Mouse (Mus musculus) MEL (cell line): ENCODE measurements around the gene Myef2. TPM values are rescaled to one million over a fixed set of nuclear protein-coding genes. Genes with fewer than 3 reads are reported as not detected.

Experiments used
- DNase-seq: peaks from one replicate; pipeline ENCODE4 v3.0.0; 2011; ENCODE audit warnings: low read depth, low spot score
- H3K27ac ChIP-seq: 2 replicates; pipeline ENCODE4 v1.5.1; 2012; ENCODE audit warnings: low read depth, mild to moderate bottlenecking, control low read depth, low read length, moderate library complexity; ENCODE audit not compliant: control insufficient read depth
- H3K27me3 ChIP-seq, 2 experiments: fragments of 150-350 bp in 1 of 2; sonication (generic) in 1 of 2; 2 replicates each; pipeline ENCODE4 v1.6.1; 2012; ENCODE audit warnings: low read length in 2 of 2, mild to moderate bottlenecking in 2 of 2, improper control_type of control experiment in 1 of 2, moderate library complexity in 1 of 2; ENCODE audit not compliant: insufficient read depth in 2 of 2, control insufficient read depth in 1 of 2
- H3K36me3 ChIP-seq, 2 experiments: 2 replicates each; pipeline ENCODE4 v1.6.1; 2012 to 2014; ENCODE audit warnings: low read length in 2 of 2, improper control_type of control experiment in 1 of 2, inconsistent platforms in 1 of 2, mild to moderate bottlenecking in 1 of 2; ENCODE audit not compliant: insufficient read depth in 2 of 2, control insufficient read depth in 1 of 2
- H3K4me1 ChIP-seq, 2 experiments: fragments of 150-350 bp in 1 of 2; sonication (generic) in 1 of 2; 2 replicates each; pipeline ENCODE4 v1.6.1; 2012; ENCODE audit warnings: low read length in 2 of 2, improper control_type of control experiment in 1 of 2, mild to moderate bottlenecking in 1 of 2; ENCODE audit not compliant: insufficient read depth in 2 of 2, control insufficient read depth in 1 of 2
- H3K4me3 ChIP-seq, 2 experiments: fragments of 150-350 bp in 1 of 2; sonication (generic) in 1 of 2; 2 replicates each; pipeline ENCODE4 v1.5.1; 2012; ENCODE audit warnings: low read depth in 2 of 2, low read length in 2 of 2, mild to moderate bottlenecking in 2 of 2, moderate library complexity in 2 of 2, control low read depth in 1 of 2, improper control_type of control experiment in 1 of 2; ENCODE audit not compliant: control insufficient read depth in 1 of 2, insufficient read depth in 1 of 2
- H3K79me2 ChIP-seq: 2 replicates; pipeline ENCODE4 v1.6.1; 2012; ENCODE audit warnings: mild to moderate bottlenecking, low read length, moderate library complexity; ENCODE audit not compliant: control insufficient read depth, poor library complexity, insufficient read depth
- H3K9ac ChIP-seq: 2 replicates; pipeline ENCODE4 v1.6.1; 2012; ENCODE audit warnings: low read depth, mild to moderate bottlenecking, control low read depth, low read length, moderate library complexity; ENCODE audit not compliant: control insufficient read depth, poor library complexity, severe bottlenecking
- H3K9me3 ChIP-seq: fragments of 150-350 bp; sonication (generic); replicated peaks from 2 replicates; pipeline ENCODE4 v1.6.1; 2012; ENCODE audit warnings: mild to moderate bottlenecking, low read length, improper control_type of control experiment, moderate library complexity; ENCODE audit not compliant: insufficient read depth
- BHLHE40 ChIP-seq: IDR thresholded peaks from 2 replicates; pipeline ENCODE4 v1.6.1; 2012; ENCODE audit warnings: low read depth, mild to moderate bottlenecking, inconsistent platforms, low read length, improper control_type of control experiment, borderline replicate concordance
- CHD1 ChIP-seq: IDR thresholded peaks from 2 replicates; pipeline ENCODE4 v1.6.1; 2012; ENCODE audit warnings: low read depth, mild to moderate bottlenecking, inconsistent platforms, low read length, improper control_type of control experiment
- CTCF ChIP-seq, 3 experiments: IDR thresholded peaks in 2 of 3; conservative IDR thresholded peaks in 1 of 3; 2 replicates each; pipeline ENCODE4 v1.5.1; 2011 to 2012; ENCODE audit warnings: low read length in 3 of 3, low read depth in 2 of 3, mild to moderate bottlenecking in 2 of 3, improper control_type of control experiment in 1 of 3, inconsistent platforms in 1 of 3, mixed read lengths in 1 of 3, moderate library complexity in 1 of 3; ENCODE audit not compliant: control insufficient read depth in 1 of 3, insufficient read depth in 1 of 3, poor library complexity in 1 of 3, severe bottlenecking in 1 of 3
- E2F4 ChIP-seq: IDR thresholded peaks from 2 replicates; pipeline ENCODE4 v1.6.1; 2011; ENCODE audit warnings: low read depth, low read length, improper control_type of control experiment, borderline replicate concordance
- ELF1 ChIP-seq: IDR thresholded peaks from 2 replicates; pipeline ENCODE4 v1.6.1; 2014; ENCODE audit warnings: low read depth, mild to moderate bottlenecking, inconsistent platforms, low read length, improper control_type of control experiment, moderate library complexity
- ETS1 ChIP-seq: IDR thresholded peaks from 2 replicates; pipeline ENCODE4 v1.6.1; 2012; ENCODE audit warnings: low read depth, mild to moderate bottlenecking, inconsistent platforms, low read length, improper control_type of control experiment, moderate library complexity
- GATA1 ChIP-seq: IDR thresholded peaks from 2 replicates; pipeline ENCODE4 v1.6.1; 2011; ENCODE audit warnings: low read depth, low read length, improper control_type of control experiment
- JUND ChIP-seq: IDR thresholded peaks from 2 replicates; pipeline ENCODE4 v1.6.1; 2011; ENCODE audit warnings: low read depth, mild to moderate bottlenecking, improper control_type of control experiment, low read length
- MAFK ChIP-seq: IDR thresholded peaks from 2 replicates; pipeline ENCODE4 v1.6.1; 2011; ENCODE audit warnings: low read depth, mild to moderate bottlenecking, low read length, improper control_type of control experiment, borderline replicate concordance
- MAX ChIP-seq: IDR thresholded peaks from 2 replicates; pipeline ENCODE4 v1.6.1; 2011; ENCODE audit warnings: low read length, improper control_type of control experiment
- MEF2A ChIP-seq: IDR thresholded peaks from 2 replicates; pipeline ENCODE4 v1.6.1; 2014; ENCODE audit warnings: low read depth, mild to moderate bottlenecking, inconsistent platforms, low read length, improper control_type of control experiment; ENCODE audit not compliant: poor library complexity, insufficient replicate concordance, severe bottlenecking; ENCODE audit errors: extremely low read depth
- MXI1 ChIP-seq: IDR thresholded peaks from 2 replicates; pipeline ENCODE4 v1.6.1; 2011; ENCODE audit warnings: mild to moderate bottlenecking, low read depth, low read length, improper control_type of control experiment
- MYB ChIP-seq: IDR thresholded peaks from 2 replicates; pipeline ENCODE4 v1.6.1; 2011; ENCODE audit warnings: mild to moderate bottlenecking, low read depth, low read length, improper control_type of control experiment
- NELFE ChIP-seq: IDR thresholded peaks from 2 replicates; pipeline ENCODE4 v1.6.1; 2011; ENCODE audit warnings: low read depth, low read length, improper control_type of control experiment
- NRF1 ChIP-seq: IDR thresholded peaks from 2 replicates; pipeline ENCODE4 v1.6.1; 2014; ENCODE audit warnings: low read depth, mild to moderate bottlenecking, inconsistent platforms, low read length, improper control_type of control experiment, moderate library complexity; ENCODE audit not compliant: poor library complexity, insufficient read depth, severe bottlenecking
- POLR2A ChIP-seq, 2 experiments: IDR thresholded peaks; 2 replicates each; pipeline ENCODE4 v1.6.1; 2011 to 2012; ENCODE audit warnings: low read length in 2 of 2, mild to moderate bottlenecking in 2 of 2, control low read depth in 1 of 2, improper control_type of control experiment in 1 of 2, low read depth in 1 of 2, moderate library complexity in 1 of 2; ENCODE audit not compliant: control insufficient read depth in 1 of 2, insufficient read depth in 1 of 2, poor library complexity in 1 of 2
- POLR2AphosphoS2 ChIP-seq: IDR thresholded peaks from 2 replicates; pipeline ENCODE4 v1.6.1; 2011; ENCODE audit warnings: low read length, improper control_type of control experiment
- POLR2AphosphoS5 ChIP-seq: IDR thresholded peaks from 2 replicates; pipeline ENCODE4 v1.6.1; 2012; ENCODE audit warnings: low read depth, borderline replicate concordance, mild to moderate bottlenecking, inconsistent platforms, low read length, moderate library complexity, mixed read lengths
- RCOR1 ChIP-seq: IDR thresholded peaks from 2 replicates; pipeline ENCODE4 v1.6.1; 2012; ENCODE audit warnings: low read depth, mild to moderate bottlenecking, inconsistent platforms, low read length, improper control_type of control experiment
- SMC3 ChIP-seq: IDR thresholded peaks from 2 replicates; pipeline ENCODE4 v1.6.1; 2011; ENCODE audit warnings: low read depth, low read length, improper control_type of control experiment
- TAL1 ChIP-seq: IDR thresholded peaks from 2 replicates; pipeline ENCODE4 v1.6.1; 2012; ENCODE audit warnings: mild to moderate bottlenecking, inconsistent platforms, low read length, moderate library complexity, mixed read lengths
- TCF12 ChIP-seq: IDR thresholded peaks from 2 replicates; pipeline ENCODE4 v1.6.1; 2014; ENCODE audit warnings: low read depth, mild to moderate bottlenecking, inconsistent platforms, low read length, improper control_type of control experiment, moderate library complexity
- USF1 ChIP-seq: IDR thresholded peaks from 2 replicates; pipeline ENCODE4 v1.6.1; 2014; ENCODE audit warnings: low read depth, mild to moderate bottlenecking, inconsistent platforms, low read length, improper control_type of control experiment, moderate library complexity
- USF2 ChIP-seq, 2 experiments: IDR thresholded peaks; 2 replicates each; pipeline ENCODE4 v1.6.1; 2011 to 2012; ENCODE audit warnings: improper control_type of control experiment in 2 of 2, low read length in 2 of 2, borderline replicate concordance in 1 of 2, inconsistent platforms in 1 of 2, low read depth in 1 of 2, mild to moderate bottlenecking in 1 of 2; ENCODE audit not compliant: insufficient read depth in 1 of 2
- ZC3H11A ChIP-seq: IDR thresholded peaks from 2 replicates; pipeline ENCODE4 v1.6.1; 2012; ENCODE audit warnings: low read depth, mild to moderate bottlenecking, inconsistent platforms, low read length, improper control_type of control experiment
- polyA plus RNA-seq, 2 experiments: library from polyadenylated mRNA; stranded (reverse) in 1 of 2; unstranded in 1 of 2; fragments of >175 nt in 1 of 2; fragments of >200 nt in 1 of 2; gene quantifications; 2 replicates each; pipeline versions ENCODE4 v1.2.1 to v1.2.4; 2012; ENCODE audit warnings: low replicate concordance in 2 of 2, low read depth in 1 of 2; ENCODE audit not compliant: insufficient read length in 2 of 2, insufficient read depth in 1 of 2, missing spikeins in 1 of 2
- total RNA-seq: library from RNA; depleted of rRNA; stranded (reverse); fragments of 300-350 nt; gene quantifications from 2 replicates; pipeline ENCODE4 v1.2.3, GENCODE M21; 2012

Gene Myef2
- total and polyA plus RNA-seq, 3 experiments: 38.6 to 84.4 TPM; not detected in 1

DNA sequence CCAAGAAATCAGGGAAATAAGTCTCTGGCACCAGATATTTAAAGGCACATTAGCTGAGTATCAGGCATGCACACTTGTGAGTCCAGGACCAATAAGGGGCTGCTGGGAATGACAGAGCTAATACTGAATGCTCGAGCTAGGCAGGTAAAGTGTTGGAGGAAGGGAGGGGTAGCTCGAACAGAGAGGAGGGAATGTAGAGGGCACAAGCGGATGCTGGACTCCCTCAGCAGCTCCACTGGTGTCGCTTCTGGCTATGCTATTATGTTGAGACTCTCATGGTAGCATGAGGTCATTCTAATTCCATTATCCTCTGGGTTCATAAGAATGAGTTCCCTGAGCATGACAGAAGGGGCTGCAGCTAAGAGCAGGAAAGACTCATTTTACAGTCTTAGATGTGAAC lies 60.5 kb downstream of the Myef2 start:
- no peak overlapping the region for H3K9ac ChIP-seq
- H3K79me2 ChIP-seq: no peaks in the 10 kb centered on the region
- H3K9me3 ChIP-seq: no peaks in the 10 kb centered on the region
- H3K27ac ChIP-seq: no peak overlapping the region
- TF ChIP-seq GATA1 (no peak), MXI1 (no peak), ETS1 (no peak), RCOR1 (no peak), SMC3 (no peak), CHD1 (no peak), NELFE (no peak), ELF1 (no peak), BHLHE40 (no peak), ZC3H11A (no peak), USF2 (IDR thresholded peaks at IDR 0.05; ENCODE audit: borderline replicate concordance in 1 of 2, insufficient read depth in 1 of 2, low read depth in 1 of 2, low read length in 2 of 2) (no peak), E2F4 (no peak), NRF1 (no peak), CTCF (IDR thresholded peaks at IDR 0.05 in 2 of 3, conservative IDR thresholded peaks at IDR 0.05 in 1 of 3; ENCODE audit: control insufficient read depth in 1 of 3, insufficient read depth in 1 of 3, low read depth in 2 of 3, low read length in 3 of 3, poor library complexity in 1 of 3, severe bottlenecking in 1 of 3) (no peak), POLR2AphosphoS2 (no peak), POLR2A (IDR thresholded peaks at IDR 0.05; ENCODE audit: control insufficient read depth in 1 of 2, insufficient read depth in 1 of 2, low read depth in 1 of 2, low read length in 2 of 2, poor library complexity in 1 of 2) (no peak), JUND (no peak), USF1 (no peak)
- H3K4me1 ChIP-seq: peaks cover 0 to 11% of the 10 kb centered on the region in 2 experiments; a peak in 2 of 4 replicates
- H3K36me3 ChIP-seq: no peaks in the 10 kb centered on the region
- no peak overlapping the region for H3K4me3 ChIP-seq
- H3K27me3 ChIP-seq: no peaks in the 10 kb centered on the region
- DNase-seq: no peak

DNA sequence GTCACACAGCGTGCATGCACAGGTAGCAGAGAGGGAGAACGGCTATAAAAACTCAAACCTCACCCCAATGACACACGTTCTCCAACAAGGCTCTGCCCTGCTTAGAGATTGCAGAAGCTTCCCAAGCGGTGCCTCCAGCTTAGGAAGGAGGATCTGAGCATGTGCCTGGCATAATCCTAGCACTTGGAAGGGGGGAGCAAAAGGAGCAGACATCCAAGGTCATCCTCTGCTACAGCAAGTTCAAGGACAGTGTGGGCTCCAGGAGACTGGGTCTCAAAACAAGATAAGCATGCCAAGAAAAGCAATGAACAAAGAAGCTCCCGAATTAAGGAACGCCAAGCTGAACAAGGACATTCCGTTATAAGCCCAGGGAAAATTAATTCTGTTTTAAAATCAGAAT lies 62.0 kb downstream of the Myef2 start:
- no peaks in the 10 kb centered on the region for H3K9me3 ChIP-seq
- H3K27ac ChIP-seq: no peak overlapping the region
- H3K9ac ChIP-seq: no peak overlapping the region
- no peak overlapping the region for H3K4me3 ChIP-seq
- H3K4me1 ChIP-seq: peaks cover 0 to 11% of the 10 kb centered on the region in 2 experiments; a peak in 2 of 4 replicates
- H3K79me2 ChIP-seq: no peaks in the 10 kb centered on the region
- no peak for TF ChIP-seq MAX
- TF ChIP-seq MYB: no peak
- TF ChIP-seq JUND: no peak
- no peak for TF ChIP-seq MEF2A
- no peak for TF ChIP-seq MXI1
- no peak for TF ChIP-seq TCF12
- no peak for TF ChIP-seq ZC3H11A
- no peak for TF ChIP-seq RCOR1
- no peak for TF ChIP-seq USF1
- TF ChIP-seq USF2 (IDR thresholded peaks at IDR 0.05; ENCODE audit: borderline replicate concordance in 1 of 2, insufficient read depth in 1 of 2, low read depth in 1 of 2, low read length in 2 of 2): no peak
- no peak for TF ChIP-seq POLR2AphosphoS5
- no peak for TF ChIP-seq MAFK
- TF ChIP-seq TAL1: no peak
- H3K36me3 ChIP-seq: no peaks in the 10 kb centered on the region
- H3K27me3 ChIP-seq: no peaks in the 10 kb centered on the region
- DNase-seq: no peak
